Mouse (Mus musculus): ENCODE data around the gene Fam216a. TPM values are rescaled to one million over a fixed set of nuclear protein-coding genes. Genes with fewer than 3 reads are reported as not detected.
"Not testable (repeated sequence)": the region's sequence is repeated elsewhere in the genome, so short reads cannot be mapped to it uniquely, and the experiment has no call there.

Gene Fam216a
- 114 and 115 TPM in 2 replicates for polyA plus RNA-seq (2016; fragmentation: Nextera tagmentation; extraction: Ambion mirVana)

DNA sequence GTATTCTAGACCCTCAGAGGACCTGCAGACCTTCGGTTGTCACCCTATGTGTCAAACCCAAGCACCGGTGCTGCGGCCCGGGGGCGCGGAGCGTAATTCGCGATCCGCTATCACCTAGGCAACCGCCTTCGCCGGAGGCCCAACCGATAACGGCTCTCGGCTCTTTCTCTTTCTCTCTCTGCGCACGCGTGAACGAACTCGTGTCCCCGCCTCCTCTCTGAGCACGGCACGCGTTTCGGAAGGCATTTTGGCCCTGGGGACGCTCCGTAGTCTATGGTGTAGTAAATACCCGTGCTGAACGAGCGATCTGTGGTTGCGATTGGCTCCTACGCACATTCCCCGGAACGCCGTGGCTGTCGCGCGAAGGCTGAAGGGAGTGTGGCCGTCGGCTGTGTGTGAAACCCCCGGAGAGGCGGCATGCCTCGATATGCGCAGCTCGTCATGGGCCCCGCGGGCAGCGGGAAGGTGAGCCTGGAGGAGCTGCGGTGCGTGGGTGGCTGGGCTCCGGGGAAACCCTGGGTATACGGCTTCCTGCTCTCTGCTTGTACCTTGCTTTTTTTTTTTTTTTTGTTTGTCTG lies at the start of gene Fam216a:
Gene Fam216a (minus strand): TSS at position 173 of the 578 bp plus-strand sequence.
- peaks cover 44% of the 10 kb centered on the region for H3K36me3 ChIP-seq
- peak; percentile 92 for ATAC-seq (ENCODE audit: low FRiP score, low read depth)
- WGBS = under 1% methylated on average over 53 of the region's 53 CpGs

DNA sequence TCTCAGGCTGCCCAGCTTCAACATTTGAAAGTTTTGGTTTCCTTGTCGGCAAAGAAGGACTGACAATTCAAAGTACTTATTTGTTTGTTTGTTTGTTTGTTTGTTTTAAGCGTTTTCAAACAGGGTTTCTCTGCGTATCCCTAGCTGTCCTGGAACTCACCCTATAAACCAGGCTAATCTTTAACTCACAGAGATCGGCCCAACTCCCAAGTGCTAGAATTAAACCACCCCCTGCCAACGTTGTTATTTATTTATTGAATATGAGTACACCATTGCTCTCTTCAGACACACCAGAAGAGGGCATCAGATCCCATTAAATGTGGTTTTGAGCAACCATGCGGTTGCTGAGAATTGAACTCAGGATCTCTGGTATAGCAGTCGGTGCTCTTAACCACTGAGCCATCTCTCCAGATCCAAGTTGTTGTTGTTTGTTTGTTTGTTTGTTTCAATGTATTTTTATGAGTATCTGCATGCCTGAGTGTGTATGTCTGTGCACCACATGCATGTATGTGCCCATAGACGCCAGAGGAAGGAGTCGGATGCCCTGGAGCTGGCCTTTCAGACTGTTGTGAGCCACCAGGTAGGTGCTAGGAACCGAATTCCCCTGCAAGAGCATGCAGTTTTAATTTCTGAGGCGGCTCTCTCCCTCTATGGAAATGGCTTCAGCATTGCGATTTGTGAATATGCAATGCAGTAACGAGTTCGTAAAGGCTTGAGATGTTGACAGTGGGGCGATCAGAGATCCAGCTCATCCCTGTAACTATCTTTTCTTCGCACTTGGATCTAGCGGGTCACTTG lies 49.3 kb upstream of the Fam216a start, which contains the start of gene Anapc7:
Gene Anapc7 (plus strand): TSS at position 423 of the 798 bp plus-strand sequence.
- no peaks in the 10 kb centered on the region for H3K36me3 ChIP-seq
- H3K4me1 ChIP-seq = peaks cover 16% of the 10 kb centered on the region
- peak within 1 kb of the TSS; percentile 93 for H3K27ac ChIP-seq (replicated peaks)
- H3K4me3 ChIP-seq = peak within 1 kb of the TSS; percentile 99
- WGBS = 25% methylated on average over 17 of the region's 17 CpGs
- H3K4me2 ChIP-seq (replicated peaks) = peak within 1 kb of the TSS; percentile 98
- H3K27me3 ChIP-seq = no peaks in the 10 kb centered on the region
- peak within 1 kb of the TSS; percentile 90 for H3K9ac ChIP-seq (replicated peaks)
- no peak for ATAC-seq (ENCODE audit: low FRiP score, low read depth)
- H3K9me3 ChIP-seq = no peaks in the 10 kb centered on the region

More for the DNA sequence above, at the start of gene Fam216a:
- H3K4me3 ChIP-seq = peak within 1 kb of the TSS; percentile 82
- H3K4me2 ChIP-seq (replicated peaks) = peak within 1 kb of the TSS; percentile 73
- H3K27ac ChIP-seq (replicated peaks) = peak within 1 kb of the TSS; percentile 98
- no peaks in the 10 kb centered on the region for H3K9me3 ChIP-seq
- peak within 1 kb of the TSS; percentile 85 for H3K9ac ChIP-seq (replicated peaks)
- peaks cover 21% of the 10 kb centered on the region for H3K4me1 ChIP-seq
- no peaks in the 10 kb centered on the region for H3K27me3 ChIP-seq

DNA sequence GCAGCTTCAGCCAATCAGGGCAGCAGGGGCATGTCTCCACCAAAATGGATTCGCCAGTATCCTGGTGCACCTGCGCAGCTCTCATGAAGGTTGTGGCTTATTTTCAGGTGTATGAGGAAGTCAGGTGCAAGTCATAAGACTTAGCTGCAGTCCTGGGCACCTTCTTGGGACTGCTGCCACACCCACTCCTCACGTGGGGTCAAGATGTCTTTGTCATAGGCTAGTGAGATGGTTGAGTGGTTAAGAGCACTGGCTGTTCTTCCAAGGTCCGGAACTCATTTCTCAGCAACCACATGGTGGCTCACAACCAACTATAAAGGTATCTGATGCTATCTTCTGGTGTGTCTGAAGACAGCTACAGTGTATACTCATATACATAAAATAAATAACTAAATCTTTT lies 48.5 kb upstream of the Fam216a start:
- not testable (repeated sequence) for H3K9me3 ChIP-seq; ATAC-seq (ENCODE audit: low FRiP score, low read depth); H3K4me2 ChIP-seq (replicated peaks); H3K36me3 ChIP-seq; H3K27ac ChIP-seq (replicated peaks); H3K4me3 ChIP-seq; H3K9ac ChIP-seq (replicated peaks); H3K27me3 ChIP-seq
- H3K4me1 ChIP-seq = peaks cover 16% of the 10 kb centered on the region
- WGBS = 64% methylated on average over 4 of the region's 4 CpGs

DNA sequence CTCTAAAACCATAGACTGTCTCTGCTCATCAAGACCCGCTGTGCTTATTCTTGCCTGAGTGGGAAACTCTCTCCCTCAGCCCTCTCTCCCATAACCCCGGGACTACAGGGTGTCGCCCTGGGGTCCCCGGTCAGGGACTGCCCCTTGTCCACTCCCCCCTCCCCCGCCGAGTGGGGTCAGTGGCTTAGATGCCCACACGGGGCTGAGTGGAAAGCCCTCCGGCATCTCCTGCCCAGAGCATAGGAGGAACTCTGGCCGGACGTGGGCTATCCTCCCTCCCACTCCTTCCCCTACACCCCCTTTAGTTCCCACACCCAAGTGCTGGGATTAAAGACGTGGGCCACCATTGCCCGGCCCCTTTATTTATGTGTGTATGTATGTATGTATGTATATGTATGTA lies 43.3 kb upstream of the Fam216a start:
- 87% methylated on average over 12 of the region's 12 CpGs for WGBS
- ATAC-seq (ENCODE audit: low FRiP score, low read depth) = no peak
- Histone ChIP-seq H3K4me3 (no peak overlapping the region), H3K36me3 (0 out of 2 replicates have a peak, but pooled peaks cover 2% of the 10 kb centered on the region), H3K27ac (replicated peaks) (no peak overlapping the region), H3K4me2 (replicated peaks) (no peak overlapping the region), H3K9ac (replicated peaks) (no peak overlapping the region), H3K9me3 (no peaks in the 10 kb centered on the region), H3K4me1 (no peaks in the 10 kb centered on the region), H3K27me3 (no peaks in the 10 kb centered on the region)

DNA sequence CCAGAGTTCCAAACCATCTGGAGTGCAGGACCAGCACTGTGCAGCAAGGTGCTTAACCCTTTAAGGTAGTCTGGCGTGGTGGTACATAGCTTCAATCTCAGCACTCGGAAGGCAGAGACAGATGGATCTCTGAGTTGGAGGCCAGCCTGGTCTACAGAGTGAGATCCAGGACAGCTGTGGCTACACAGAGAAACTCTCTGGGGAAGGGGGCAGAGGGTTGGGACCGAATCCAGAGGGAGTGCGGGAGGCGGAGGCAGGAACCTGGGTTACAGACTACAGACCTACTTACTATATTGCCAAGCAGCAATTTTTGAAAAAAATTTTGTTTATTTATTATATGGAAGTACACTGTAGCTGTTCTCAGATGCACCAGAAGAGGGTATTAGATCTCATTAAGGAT lies 42.2 kb upstream of the Fam216a start:
- H3K27me3 ChIP-seq = no peaks in the 10 kb centered on the region
- ATAC-seq (ENCODE audit: low FRiP score, low read depth) = no peak
- 95% methylated on average over 5 of the region's 5 CpGs for WGBS

DNA sequence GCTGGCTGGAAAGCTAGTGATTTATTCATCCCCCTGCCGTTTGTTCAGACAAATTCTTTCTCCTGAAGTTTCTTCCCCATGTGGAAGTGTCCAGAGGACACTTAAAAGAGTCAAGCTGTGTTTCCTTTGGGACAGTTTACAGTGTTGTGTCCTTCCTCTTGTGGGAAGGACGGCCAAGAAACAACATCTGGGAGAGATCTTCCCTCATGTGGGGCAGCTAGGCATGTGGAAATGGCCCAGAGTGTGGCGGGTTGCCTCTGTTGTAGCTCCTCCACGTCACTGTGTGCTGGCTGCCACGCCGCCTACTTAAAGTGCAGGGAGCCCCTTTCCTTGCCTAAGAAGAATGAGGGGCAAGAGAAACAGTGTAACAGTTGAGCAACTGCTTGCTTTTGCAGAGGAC lies 40.7 kb upstream of the Fam216a start:
- Histone ChIP-seq H3K27ac (replicated peaks) (no peak overlapping the region), H3K36me3 (peaks cover 12% of the 10 kb centered on the region), H3K9me3 (no peaks in the 10 kb centered on the region), H3K27me3 (no peaks in the 10 kb centered on the region), H3K9ac (replicated peaks) (no peak overlapping the region), H3K4me2 (replicated peaks) (no peak overlapping the region), H3K4me3 (no peak overlapping the region), H3K4me1 (no peaks in the 10 kb centered on the region)
- WGBS = 68% methylated on average over 6 of the region's 6 CpGs
- no peak for ATAC-seq (ENCODE audit: low FRiP score, low read depth)

More for the DNA sequence above, 42.2 kb upstream of the Fam216a start:
- H3K4me3 ChIP-seq = no peak overlapping the region
- no peak overlapping the region for H3K9ac ChIP-seq (replicated peaks)
- peaks cover 12% of the 10 kb centered on the region for H3K36me3 ChIP-seq
- no peaks in the 10 kb centered on the region for H3K4me1 ChIP-seq
- H3K27ac ChIP-seq (replicated peaks) = no peak overlapping the region
- no peaks in the 10 kb centered on the region for H3K9me3 ChIP-seq
- H3K4me2 ChIP-seq (replicated peaks) = no peak overlapping the region

DNA sequence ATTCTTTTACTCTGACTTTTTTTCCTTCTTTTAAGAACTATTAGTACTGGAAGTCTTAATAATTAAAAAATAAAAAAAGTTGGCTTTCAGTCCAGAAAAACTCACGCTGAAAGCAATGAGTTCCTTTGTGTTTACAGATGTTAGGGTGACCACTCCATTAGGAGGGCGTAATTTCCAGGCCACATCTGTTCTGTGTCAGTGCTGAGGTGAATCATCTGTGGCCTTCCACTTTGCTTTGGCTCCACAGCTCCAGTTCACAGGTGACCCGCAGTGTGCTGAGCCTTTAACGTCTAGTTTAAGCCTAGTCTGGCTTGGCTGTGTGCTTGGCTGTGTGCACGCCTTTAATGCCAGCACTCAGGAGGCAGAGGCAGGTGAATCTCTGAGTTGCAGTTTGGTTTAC lies 39.7 kb upstream of the Fam216a start:
- Histone ChIP-seq H3K9me3 (no peaks in the 10 kb centered on the region), H3K4me1 (no peaks in the 10 kb centered on the region), H3K4me2 (replicated peaks) (no peak overlapping the region), H3K27me3 (no peaks in the 10 kb centered on the region), H3K27ac (replicated peaks) (no peak overlapping the region), H3K36me3 (peaks cover 19% of the 10 kb centered on the region), H3K4me3 (no peak overlapping the region), H3K9ac (replicated peaks) (no peak overlapping the region)
- WGBS = 88% methylated on average over 5 of the region's 5 CpGs
- ATAC-seq (ENCODE audit: low FRiP score, low read depth) = no peak

DNA sequence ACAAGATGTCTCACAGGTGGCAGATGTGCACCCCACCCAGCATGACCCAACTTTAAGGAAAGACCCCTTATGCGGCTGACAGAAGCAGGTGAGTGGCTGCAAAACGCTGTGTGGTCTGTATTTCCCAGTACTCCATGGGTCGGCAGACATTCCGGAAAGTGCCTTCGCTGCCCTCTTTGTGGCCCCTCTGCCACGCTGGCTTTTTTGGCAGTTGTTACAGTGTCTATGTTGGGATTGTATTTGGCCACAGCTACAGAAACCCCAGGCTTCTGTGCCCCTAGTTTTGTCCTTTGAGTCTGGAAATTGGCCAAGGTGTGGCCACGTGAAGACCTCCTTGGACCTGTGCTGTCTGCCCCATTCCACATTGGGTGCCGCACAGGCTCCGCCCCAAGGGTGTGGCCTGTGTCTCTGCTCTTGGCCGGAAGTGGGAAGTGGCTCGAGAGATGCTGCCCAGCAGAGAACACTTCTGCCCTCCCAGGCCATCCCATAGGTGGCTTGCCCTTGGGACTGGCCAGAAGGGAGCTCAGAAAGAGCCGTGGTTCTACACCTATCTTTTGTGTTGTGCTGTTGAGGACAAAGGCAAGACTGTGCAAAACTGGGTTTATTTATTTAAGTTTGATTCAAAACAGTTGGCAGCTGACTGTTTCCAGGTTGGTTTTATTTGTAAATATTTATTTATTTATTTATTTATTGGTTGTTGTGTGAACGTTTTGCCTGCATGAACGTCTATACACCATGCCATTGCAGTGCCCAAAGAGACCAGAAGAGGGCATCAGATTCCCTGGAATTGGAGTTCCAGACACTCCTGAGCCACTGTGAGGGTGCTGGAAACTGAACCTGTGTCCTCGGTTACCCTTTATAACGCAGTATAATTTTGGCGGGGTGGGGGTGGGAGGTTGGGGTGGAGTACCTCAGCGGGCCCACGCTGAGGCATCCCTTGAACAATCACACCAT lies 37.8 kb upstream of the Fam216a start:
- Histone ChIP-seq H3K36me3 (peaks cover 38% of the 10 kb centered on the region), H3K4me2 (replicated peaks) (no peak overlapping the region), H3K27me3 (no peaks in the 10 kb centered on the region), H3K27ac (replicated peaks) (no peak overlapping the region), H3K9ac (replicated peaks) (no peak overlapping the region), H3K9me3 (no peaks in the 10 kb centered on the region), H3K4me3 (no peak overlapping the region), H3K4me1 (no peaks in the 10 kb centered on the region)
- no peak for ATAC-seq (ENCODE audit: low FRiP score, low read depth)
- 88% methylated on average over 19 of the region's 19 CpGs for WGBS

DNA sequence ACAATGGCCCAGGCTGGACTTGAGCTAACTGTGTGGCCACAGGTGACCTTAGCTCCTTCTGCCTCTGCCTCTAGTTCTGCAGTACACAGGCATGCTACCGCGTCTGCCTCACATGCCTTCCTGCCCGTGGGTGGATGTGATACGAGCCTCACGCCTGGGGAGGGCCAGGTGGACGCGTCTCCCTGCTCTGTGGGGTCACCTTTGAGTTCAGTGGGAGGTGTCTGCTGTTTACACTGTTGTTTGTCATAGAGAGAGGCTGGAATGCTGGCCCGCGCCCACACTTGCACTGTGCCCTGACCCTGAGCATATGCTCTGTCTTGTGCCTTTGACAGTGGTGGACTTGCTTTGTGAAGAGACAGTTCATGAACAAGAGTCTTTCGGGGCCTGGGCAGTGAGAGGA lies 33.4 kb upstream of the Fam216a start:
- Histone ChIP-seq H3K4me2 (replicated peaks) (no peak overlapping the region), H3K36me3 (peaks cover 70% of the 10 kb centered on the region), H3K4me3 (no peak overlapping the region), H3K27me3 (no peaks in the 10 kb centered on the region), H3K9ac (replicated peaks) (no peak overlapping the region), H3K9me3 (no peaks in the 10 kb centered on the region), H3K27ac (replicated peaks) (no peak overlapping the region), H3K4me1 (no peaks in the 10 kb centered on the region)
- ATAC-seq (ENCODE audit: low FRiP score, low read depth) = no peak
- WGBS = 96% methylated on average over 10 of the region's 10 CpGs

DNA sequence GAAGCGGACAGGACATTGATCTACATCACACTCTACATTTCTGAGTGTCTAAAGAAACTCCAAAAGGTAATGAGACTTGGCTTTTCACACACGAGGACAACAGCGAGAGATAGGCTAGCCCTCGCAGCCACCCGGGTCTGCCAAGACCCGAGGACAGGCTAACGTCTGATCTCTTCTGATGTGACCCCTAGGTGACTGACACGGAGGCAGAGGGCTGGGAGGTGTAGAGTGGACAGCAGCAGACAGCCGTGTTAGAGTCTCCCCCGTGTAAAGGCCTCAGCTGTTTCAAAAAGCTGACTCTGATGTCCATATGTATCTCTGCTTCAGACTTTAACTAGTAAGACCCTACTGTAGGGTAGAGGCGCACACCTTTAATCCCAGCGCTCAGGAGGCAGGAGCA lies 31.2 kb upstream of the Fam216a start:
- H3K27me3 ChIP-seq = no peaks in the 10 kb centered on the region
- WGBS = 95% methylated on average over 12 of the region's 12 CpGs
- H3K36me3 ChIP-seq = peaks cover 74% of the 10 kb centered on the region
- no peak overlapping the region for H3K27ac ChIP-seq (replicated peaks)
- ATAC-seq (ENCODE audit: low FRiP score, low read depth) = no peak
- H3K9ac ChIP-seq (replicated peaks) = no peak overlapping the region
- no peak overlapping the region for H3K4me2 ChIP-seq (replicated peaks)
- H3K9me3 ChIP-seq = no peaks in the 10 kb centered on the region
- H3K4me1 ChIP-seq = no peaks in the 10 kb centered on the region
- no peak overlapping the region for H3K4me3 ChIP-seq

DNA sequence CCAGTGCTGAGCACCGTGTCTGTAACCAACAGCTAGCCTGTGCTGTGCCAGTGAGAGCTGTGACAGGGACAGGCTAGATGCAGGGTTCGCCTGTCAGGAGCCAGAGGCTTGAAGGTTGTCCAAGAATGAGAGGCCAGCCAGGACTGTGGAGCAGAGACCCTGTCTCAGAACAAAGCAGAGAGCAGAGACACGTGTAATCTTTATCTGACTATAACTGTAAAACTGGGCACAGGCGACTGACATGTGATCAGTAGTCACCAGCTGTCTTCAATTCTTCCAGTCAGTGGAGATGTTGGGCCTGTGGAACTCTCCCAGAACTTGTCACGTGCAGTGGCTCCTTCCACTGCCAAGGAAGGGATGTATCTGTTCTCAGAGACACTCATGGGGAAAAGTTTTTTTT lies 30.6 kb upstream of the Fam216a start:
- H3K9me3 ChIP-seq = no peaks in the 10 kb centered on the region
- ATAC-seq (ENCODE audit: low FRiP score, low read depth) = no peak
- 93% methylated on average over 5 of the region's 5 CpGs for WGBS
- H3K4me2 ChIP-seq (replicated peaks) = no peak overlapping the region
- no peak overlapping the region for H3K4me3 ChIP-seq
- H3K9ac ChIP-seq (replicated peaks) = no peak overlapping the region
- peaks cover 74% of the 10 kb centered on the region for H3K36me3 ChIP-seq
- H3K27me3 ChIP-seq = no peaks in the 10 kb centered on the region
- no peaks in the 10 kb centered on the region for H3K4me1 ChIP-seq
- H3K27ac ChIP-seq (replicated peaks) = no peak overlapping the region

DNA sequence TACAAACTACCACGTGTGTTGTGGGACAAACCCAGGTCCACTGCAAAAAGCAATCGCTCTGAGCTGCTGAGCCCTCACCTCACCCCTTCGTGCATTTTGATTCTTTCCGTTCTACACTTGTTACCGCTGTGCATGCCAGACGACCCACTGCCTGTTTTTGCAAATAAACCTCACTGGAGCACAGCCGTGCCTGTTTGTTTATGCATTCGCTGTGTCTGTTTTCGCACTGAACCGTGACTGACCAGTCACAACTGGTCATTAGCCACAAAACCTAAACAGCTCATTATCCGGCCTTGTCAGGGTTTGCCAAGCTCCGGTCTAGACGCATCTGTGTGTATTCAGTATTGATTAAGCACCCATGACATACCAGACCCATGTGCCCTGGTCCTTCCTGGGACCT lies 30.0 kb upstream of the Fam216a start:
- peaks cover 75% of the 10 kb centered on the region for H3K36me3 ChIP-seq

More for the DNA sequence above, 30.0 kb upstream of the Fam216a start:
- no peaks in the 10 kb centered on the region for H3K4me1 ChIP-seq
- H3K9ac ChIP-seq (replicated peaks) = no peak overlapping the region
- no peaks in the 10 kb centered on the region for H3K9me3 ChIP-seq
- H3K4me2 ChIP-seq (replicated peaks) = no peak overlapping the region
- H3K27ac ChIP-seq (replicated peaks) = no peak overlapping the region
- H3K27me3 ChIP-seq = no peaks in the 10 kb centered on the region
- 93% methylated on average over 13 of the region's 13 CpGs for WGBS
- ATAC-seq (ENCODE audit: low FRiP score, low read depth) = no peak
- no peak overlapping the region for H3K4me3 ChIP-seq
